Mouse (Mus musculus) c-Kit-negative CD71-positive TER-119-positive erythroid progenitor cells, embryonic 14.5 days (primary cell): ENCODE measurements around the gene G6pc2.
A peak's percentile ranks its signal among the peaks of the same experiment; 100 is the strongest.

Experiments used
- DNase-seq: peaks from one replicate; pipeline ENCODE4 v3.0.0-alpha.2; 2013; ENCODE audit warnings: low read depth, low spot score

The G6pc2 gene

DNA sequence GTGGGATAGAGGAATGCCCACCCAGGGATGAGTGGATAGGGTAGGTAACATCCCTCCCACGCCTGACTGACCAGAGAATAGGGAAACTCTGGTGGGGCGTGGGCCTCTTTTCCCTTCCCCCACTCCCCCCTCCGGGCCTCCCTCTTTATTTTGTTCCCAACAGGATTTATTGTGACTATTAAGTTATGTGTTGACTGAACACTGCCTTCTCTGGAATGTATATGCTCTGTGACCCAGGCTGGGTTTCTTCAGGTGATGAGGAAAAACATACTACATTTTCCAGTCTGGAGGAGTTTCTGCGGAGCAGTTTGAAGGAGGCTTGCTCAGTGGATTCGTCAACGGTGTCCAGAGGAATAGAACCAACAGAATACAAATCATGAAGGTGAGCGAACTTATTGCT is at the start of gene G6pc2:
Gene G6pc2, plus strand, starts transcription at position 301 of the 400 bp plus-strand sequence.
- DNase-seq, result no peak

- no peak for DNase-seq
These were observed 40.3 kb upstream of the G6pc2 start for GRCm38 (mm10) chr2:69170395-69171077.

DNA sequence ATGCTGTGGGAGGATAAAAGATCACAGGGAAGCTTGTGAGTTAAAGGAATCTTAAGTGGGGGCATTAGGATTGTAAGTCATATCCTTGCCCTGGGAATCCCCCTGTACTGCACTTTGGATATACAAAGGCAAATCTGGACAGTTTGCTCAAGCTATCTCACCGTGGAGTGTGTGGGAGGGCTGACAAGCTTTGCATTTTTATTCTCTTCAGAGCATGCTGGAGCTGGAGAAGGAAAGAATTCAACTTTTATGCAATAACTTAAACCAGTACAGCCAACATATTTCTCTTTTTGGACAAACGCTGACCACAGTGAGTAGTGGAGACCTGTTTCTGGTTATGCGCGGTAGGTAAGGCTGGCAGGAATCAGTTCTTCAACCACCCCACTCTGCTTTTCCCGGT is 35.6 kb upstream of the G6pc2 start:
- no peak for DNase-seq

- no peak for DNase-seq
These were observed 31.2 kb upstream of the G6pc2 start for GRCm38 (mm10) chr2:69179721-69180120.

- no peak for DNase-seq
These were observed 22.9 kb upstream of the G6pc2 start for GRCm38 (mm10) chr2:69187990-69188389.

DNA sequence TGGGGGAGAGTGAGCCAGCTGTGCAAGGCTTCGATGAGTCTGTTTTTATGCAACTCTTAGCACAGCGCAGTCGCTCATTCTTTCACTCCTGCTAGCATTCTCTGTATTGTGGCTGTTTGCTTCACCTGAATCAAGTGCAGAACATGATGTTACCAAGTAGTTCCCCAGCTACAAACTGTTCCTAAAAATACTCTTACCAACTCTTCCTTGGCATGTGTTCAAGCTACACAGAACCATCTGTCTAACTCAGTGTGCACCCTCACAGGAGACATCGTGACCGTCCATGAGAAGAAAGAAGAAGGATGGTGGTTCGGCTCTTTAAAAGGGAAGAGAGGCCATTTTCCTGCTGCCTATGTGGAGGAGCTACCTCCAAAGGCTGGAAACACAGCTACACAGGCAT is 22.1 kb upstream of the G6pc2 start:
- DNase-seq, result no peak

DNA sequence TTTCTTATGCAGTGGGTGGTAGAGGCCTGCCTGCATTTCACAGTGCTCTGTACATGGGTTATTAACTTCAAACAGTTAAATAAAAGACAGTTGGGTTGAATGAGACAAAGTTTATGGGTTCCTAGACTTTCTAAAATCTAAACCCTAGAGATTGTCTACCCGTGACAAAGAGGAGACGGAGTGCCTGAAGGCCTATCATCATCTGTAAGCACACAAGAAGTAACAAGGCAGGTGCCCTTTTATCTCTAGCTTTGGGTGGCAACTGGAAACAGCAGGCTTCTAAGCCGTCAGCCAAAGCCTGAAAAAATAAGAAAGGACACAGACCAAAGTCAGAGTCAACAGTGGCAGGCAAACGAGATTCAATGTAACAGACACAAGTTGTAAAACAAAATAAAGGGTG is 21.7 kb upstream of the G6pc2 start:
- no peak for DNase-seq

DNA sequence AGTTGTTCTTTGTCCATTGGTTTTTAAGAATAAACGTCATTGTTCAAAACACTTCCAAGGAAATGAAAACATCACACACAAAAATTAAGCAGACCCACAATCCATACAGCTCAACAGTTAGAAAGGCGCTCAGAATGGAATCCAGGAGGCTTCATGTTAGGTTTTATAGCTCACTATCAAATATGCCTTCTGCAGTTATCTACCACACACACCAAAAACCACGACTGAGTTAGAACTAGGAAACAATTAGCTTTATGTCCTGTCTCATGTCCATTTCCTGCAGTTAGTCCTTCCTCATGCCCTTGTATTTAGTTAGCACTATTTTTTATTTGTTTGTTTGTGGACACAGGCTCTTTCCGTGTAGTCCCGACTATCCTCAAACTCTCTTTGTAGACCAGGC is 19.8 kb upstream of the G6pc2 start:
- no peak for DNase-seq

DNA sequence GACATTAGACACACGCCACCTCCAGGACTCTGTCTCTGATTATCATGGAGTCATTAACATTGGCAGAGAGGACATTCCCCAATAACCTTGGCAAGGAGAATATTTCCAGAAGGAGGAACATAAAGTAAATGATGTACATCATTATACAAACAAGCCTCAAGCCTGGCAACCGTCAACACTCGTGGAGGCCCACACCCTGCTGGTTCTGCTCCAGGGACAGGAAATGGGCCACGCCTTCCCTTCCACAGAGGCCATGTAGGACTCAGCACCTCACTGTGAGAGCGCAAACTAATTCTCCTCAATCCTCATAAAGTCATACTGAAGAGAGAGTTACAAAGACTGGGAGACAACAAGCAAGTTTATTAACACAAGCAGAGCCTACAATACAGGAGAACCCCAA is 17.3 kb upstream of the G6pc2 start:
- DNase-seq, result no peak

DNA sequence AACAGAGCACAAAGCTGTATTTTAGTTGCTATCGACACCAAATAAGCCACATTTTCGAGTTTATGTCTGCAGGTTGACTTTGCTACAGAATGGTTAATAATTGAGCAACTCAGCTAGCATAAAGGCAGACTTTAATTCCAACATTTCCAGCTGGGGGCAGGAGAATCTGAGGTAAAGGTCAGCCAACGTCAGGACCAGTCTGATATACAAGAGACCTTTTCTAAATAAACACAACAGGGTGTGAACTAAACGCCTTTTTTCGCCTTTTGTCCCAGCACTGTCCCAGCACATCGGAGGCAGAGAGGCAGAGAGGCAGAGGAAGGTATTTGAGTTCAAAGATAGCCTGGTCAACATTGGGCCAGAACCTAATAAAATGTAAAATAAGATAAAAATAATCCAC is 5.7 kb upstream of the G6pc2 start:
- DNase-seq, result no peak

DNA sequence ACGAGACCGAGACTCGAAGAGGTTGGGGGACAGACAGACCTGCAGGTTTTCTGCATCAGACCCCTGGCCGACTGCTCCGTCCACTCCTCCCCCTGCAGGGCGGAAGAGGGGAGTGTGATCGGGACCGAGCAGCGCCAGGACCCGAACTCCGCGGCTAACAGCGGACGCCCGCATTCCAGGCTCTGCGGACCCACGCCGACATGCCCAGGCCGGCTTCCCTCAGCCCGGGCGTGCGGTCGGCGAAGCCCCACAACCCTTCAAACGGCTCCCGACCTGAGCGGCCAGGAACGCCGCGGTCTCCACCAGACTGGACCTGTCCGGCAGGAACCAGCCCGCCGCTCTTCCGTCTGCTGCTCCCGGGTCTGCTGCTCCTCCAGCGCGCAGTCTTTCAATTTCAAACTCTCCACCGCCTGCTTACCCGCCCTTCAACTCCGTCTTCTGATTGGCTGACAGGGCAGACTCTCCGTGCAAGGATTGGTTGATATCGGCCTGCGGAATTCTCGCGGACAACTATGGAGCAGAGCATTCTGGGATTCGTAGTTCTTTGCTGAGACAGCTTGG is 5.0 kb upstream of the G6pc2 start, which contains the start of gene Spc25:
Gene Spc25, minus strand, starts transcription at position 404 of the 561 bp plus-strand sequence.
- DNase-seq, result peak; percentile 94

DNA sequence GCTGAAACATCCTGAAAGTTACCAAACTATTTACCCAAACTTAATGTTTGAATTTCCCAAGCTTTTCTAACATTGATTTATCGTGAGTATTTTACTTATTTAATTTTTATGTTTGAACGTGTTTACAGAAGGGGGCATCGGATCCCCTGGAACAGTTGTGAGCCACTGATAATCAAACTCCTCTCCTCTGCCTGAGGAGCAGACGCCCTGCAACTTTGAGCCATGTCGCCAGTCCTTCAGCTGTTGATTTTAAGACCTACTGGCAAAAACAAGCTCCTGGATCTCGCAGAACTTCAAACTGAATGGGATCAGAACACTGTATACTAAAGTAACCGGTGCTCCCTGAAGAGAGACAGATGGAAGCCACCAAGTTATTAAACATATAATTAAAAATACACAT is 4.3 kb upstream of the G6pc2 start:
- DNase-seq, result peak; percentile 44

DNA sequence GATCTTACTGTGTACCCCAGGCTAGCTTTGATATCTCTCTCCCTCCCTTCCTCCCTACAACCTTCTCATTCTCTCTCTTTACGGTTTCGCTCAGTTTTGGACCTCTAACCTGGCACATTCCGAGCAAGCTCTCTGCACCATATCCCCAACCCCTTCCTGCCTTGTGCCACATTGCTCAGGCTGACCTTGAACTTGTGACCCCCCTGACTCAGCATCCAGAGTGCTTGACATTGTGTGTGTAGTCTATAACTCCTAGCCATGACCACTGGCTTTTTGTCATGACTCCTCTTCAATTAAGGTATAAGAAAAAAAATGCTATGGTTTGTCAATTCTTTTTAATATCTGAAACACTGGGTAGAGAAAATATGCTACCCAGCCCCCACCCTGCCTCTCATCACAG is 1.2 kb upstream of the G6pc2 start:
- DNase-seq, result no peak

DNA sequence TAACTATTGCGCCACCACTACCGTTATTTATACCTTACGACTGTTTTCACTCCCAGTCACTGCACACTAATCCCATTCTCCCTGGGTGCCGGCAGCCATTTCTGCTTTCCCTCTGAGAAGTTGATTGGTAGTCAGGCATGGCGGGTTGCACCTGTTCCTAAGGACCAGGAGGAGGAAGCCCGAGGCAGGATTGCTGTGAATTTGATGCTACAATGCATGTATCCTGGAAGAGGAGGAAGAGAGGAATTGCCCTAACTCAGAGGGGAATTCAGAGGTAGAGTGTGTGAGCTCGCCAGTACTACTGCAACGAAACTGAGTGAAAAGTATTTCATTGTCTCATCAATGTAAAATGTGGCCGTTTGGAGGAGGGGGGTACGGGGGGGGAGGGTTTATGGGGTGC is 1.8 kb downstream of the G6pc2 start:
- no peak for DNase-seq

DNA sequence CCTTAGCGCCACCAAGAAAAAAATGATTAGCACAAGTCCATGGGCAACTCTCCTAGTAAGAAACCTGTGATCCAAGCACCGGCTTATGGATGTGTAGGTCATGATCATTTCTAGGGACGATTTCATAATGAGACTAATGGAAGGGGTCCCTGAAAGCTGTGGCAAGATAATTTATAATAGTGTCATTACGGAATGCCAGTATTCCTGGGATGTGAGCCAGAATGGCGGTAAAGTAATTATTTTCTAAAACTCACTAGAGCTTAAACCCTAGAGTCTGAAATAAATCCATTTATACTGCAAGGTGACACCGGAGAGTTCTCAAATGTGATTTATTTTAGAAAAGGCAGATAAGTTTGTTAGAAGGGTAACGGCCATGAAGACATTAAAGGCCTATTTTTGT is 4.4 kb downstream of the G6pc2 start:
- no peak for DNase-seq

DNA sequence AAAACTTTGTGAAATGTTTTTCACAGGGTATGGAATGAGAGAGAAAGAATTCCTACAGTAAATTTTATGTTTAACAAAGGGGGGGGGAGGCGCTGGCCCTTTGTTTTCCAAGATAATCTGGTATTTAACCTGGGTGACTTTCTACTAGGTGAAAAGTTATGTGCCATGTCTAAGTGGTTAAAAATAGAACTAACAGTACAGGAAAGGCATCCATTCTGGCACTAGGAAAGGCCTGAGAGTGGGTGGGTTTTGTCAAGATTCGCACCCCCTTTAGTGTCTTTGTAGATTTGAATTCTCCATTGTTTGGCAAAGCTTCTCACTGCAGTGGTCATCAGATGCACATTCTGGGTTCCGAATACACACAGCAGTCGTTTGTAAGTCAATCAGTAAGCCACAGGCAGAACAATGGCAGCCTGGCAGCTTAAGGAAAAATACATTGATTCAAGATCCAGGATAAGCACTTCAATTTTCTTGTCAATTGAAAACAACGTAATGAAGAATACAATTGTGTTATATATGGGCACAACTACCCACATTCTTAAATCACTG is 11.1 kb downstream of the G6pc2 start:
- DNase-seq, result no peak

DNA sequence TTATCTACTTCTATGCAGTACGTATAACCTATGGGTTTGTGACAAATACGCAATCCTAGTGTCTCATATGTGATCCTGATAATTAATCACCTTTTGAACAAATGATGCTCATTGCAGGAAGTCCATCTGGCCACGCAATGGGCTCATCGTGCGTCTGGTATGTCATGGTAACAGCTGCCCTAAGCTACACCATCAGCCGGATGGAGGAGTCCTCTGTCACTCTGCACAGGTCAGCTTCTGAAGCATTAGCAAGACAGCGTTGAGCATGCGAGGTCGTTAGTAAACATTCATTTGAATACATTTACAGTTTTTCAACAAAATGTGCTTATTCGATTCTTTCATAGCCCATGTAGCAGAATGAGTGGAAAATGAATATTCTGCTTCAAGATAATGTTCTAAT is 11.9 kb downstream of the G6pc2 start:
- DNase-seq, result no peak

DNA sequence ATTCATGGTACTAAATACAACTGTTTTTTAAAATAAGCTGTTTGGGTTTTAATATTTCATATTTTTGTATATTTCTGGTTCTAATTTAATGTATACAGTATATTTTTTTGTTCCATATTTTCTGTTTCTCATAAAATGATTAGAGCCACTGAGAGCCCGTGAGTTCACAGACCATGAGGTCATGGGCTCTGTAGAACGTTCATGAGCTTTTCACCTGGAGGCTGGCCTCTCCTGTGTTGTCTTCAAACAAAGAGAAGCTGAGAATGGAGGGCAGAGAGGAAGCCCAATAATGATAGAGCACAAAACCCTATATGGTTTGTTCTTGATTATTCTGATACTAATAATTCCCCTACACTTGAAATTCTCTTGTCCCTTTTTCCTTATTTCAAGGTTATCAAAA is 13.9 kb downstream of the G6pc2 start:
- DNase-seq, result no peak

GRCm38 (mm10) chr2:69226876-69227275 is 16.0 kb downstream of the G6pc2 start:
- DNase-seq, result no peak

DNA sequence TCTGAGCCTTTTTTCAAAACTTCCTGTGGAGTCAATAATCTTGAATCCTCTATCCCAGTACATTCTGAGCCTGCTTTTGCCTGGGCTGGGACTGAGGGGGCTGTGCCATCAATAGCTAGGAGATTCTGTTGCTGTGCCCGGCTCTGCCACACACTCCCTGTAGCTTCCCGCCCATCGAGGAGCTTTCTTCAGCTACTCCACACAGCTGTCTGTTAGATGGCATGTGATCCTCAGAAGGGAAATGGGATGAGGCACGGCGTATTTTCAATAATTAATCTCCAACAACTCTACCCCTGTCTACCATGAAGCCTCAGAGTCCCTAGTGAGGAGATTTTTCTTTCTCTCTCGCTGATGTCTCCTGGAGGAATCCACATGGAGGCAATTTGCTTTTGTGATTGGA is 17.8 kb downstream of the G6pc2 start:
- DNase-seq, result no peak

DNA sequence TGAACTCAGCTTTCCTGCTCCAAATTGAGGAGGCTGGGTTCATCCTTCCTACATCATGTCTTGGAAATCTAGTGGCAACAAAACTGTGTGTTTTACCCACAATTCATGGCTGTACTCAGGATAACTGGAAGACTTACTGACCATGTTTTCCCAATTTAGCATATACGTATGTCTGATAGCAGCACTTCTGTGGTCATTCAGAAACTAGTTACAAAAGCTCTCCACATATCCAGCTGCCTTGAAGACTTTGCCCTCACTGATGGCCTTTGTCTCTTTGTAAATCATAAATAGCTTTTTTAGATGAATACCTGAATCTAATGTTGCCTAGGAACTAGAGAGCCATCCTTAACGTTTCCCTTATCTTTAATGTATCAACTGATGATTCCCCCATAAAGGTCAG is 19.3 kb downstream of the G6pc2 start:
- no peak for DNase-seq

DNA sequence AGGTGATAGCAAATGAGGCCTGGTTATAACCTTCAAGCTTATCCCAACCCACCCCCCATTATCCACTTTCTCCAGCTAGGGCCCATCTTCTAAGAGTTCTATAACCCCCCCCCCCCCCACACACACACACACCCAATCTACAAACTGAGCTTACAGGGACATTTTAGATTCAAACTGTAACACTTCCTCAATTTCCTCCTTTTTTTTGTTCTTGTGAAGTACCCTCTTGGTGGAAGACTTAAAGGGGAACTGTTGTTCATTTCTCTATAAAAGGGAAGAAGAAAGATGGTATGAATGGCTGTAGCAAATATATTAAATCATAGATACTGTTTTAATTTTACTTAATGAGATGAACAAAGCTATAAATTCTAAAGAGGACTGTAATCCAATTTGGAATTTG is 21.2 kb downstream of the G6pc2 start:
- DNase-seq, result no peak

GRCm38 (mm10) chr2:69234976-69235678 is 24.3 kb downstream of the G6pc2 start:
- DNase-seq, result no peak
